Mouse (Mus musculus): ENCODE data around the gene Elfn1. TPM values are rescaled to one million over a fixed set of nuclear protein-coding genes. Genes with fewer than 3 reads are reported as not detected.
A peak's percentile ranks its signal among the peaks of the same experiment; 100 is the strongest.

Gene Elfn1
- total RNA-seq, 2 experiments from 2014 or later = 33.5 to 37.2 TPM

GRCm38 (mm10) chr5:140013652-140014051 lies 105.9 kb downstream of the Elfn1 start:
- DNase-seq = no peak
- intact Hi-C loops (cut with DNase I) = no loop called here

GRCm38 (mm10) chr5:140016896-140017295 lies 109.2 kb downstream of the Elfn1 start:
- DNase-seq = no peak
- intact Hi-C loops (cut with DNase I) = no loop called here

GRCm38 (mm10) chr5:140018780-140019179 lies 111.0 kb downstream of the Elfn1 start:
- no peak for DNase-seq
- intact Hi-C loops (cut with DNase I) = no loop called here

- intact Hi-C loops (cut with DNase I) = no loop called here
- no peak for DNase-seq
These were observed 111.9 kb downstream of the Elfn1 start for GRCm38 (mm10) chr5:140019616-140020015.

- peak; percentile 61 for DNase-seq
- intact Hi-C loops (cut with DNase I) = no loop called here
These were observed 114.0 kb downstream of the Elfn1 start for GRCm38 (mm10) chr5:140021755-140022154.

GRCm38 (mm10) chr5:140022861-140023260 lies 115.1 kb downstream of the Elfn1 start:
- DNase-seq = no peak
- intact Hi-C loops (cut with DNase I) = no loop called here

GRCm38 (mm10) chr5:140023941-140024500 lies 116.3 kb downstream of the Elfn1 start:
- peak; percentile 74 for DNase-seq
- intact Hi-C loops (cut with DNase I) = no loop called here

Other genes starting within 250 kb of the Elfn1 start
- 10 to 100 TPM; 11.4 to 11.5 TPM for gene Micall2, start 171.6 kb upstream of the Elfn1 start, total RNA-seq (2021)
- 100 to 1,000 TPM in 1 of 2 experiments, 10 to 100 TPM in 1; 93.1 to 108 TPM for gene Ints1, start 132.3 kb upstream of the Elfn1 start, total RNA-seq (2021)
- gene Mafk, start 116.4 kb upstream of the Elfn1 start, total RNA-seq (2021) = 10 to 100 TPM in 1 of 2 experiments, 1 to 10 TPM in 1; 8.4 to 11.1 TPM
- under 1 TPM; 0.08 to 0.54 TPM for gene Tmem184a, start 88.0 kb upstream of the Elfn1 start, total RNA-seq (2021)
- gene Gm26938, start 81.5 kb upstream of the Elfn1 start, total RNA-seq (2021) = not detected
- gene Psmg3, start 81.1 kb upstream of the Elfn1 start, total RNA-seq (2021) = 10 to 100 TPM; 26.0 to 27.4 TPM

All from left cerebral cortex, postnatal 4 days (tissue).